Mouse (Mus musculus) adrenal gland, postnatal 4 days (tissue): ENCODE measurements around the gene Nova1. TPM values are rescaled to one million over a fixed set of nuclear protein-coding genes. Genes with fewer than 3 reads are reported as not detected.

Source experiments
- DNase-seq, 2 experiments: peaks; one replicate each; pipeline ENCODE4 v3.0.0; 2021 to 2022; ENCODE audit warnings: low spot score in 2 of 2, mixed read lengths in 2 of 2
- total RNA-seq, 2 experiments: library from RNA; stranded (reverse); gene quantifications; 2 replicates each; pipeline ENCODE4 v1.2.3; 2021

The Nova1 gene
- total RNA-seq, 2 experiments from 2014 or later: 7.8 to 8.4 TPM

- no peak for DNase-seq
Measured at GRCm38 (mm10) chr12:46700202-46700601, 118.5 kb downstream of the Nova1 start.

DNA sequence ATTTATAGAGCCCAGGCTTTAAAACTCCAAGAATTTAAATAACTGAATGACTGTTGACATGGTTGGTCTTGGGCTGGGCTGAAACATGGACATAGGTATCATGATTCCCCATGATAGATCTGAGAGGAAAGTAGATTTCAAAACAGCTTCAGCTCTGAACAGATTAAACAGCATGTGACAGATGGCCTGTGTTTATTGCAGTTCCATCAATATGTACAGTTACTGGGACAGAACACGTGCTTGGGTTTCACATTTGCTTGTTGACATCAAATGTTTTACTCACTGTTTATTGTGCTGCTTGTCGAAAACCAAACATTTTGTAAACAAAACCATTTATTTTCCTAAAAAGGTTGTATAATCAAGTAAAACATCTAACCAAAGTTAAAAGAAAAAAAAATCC is 142.4 kb downstream of the Nova1 start:
- DNase-seq: no peak

GRCm38 (mm10) chr12:46666706-46667105 is 152.0 kb downstream of the Nova1 start:
- no peak for DNase-seq

DNA sequence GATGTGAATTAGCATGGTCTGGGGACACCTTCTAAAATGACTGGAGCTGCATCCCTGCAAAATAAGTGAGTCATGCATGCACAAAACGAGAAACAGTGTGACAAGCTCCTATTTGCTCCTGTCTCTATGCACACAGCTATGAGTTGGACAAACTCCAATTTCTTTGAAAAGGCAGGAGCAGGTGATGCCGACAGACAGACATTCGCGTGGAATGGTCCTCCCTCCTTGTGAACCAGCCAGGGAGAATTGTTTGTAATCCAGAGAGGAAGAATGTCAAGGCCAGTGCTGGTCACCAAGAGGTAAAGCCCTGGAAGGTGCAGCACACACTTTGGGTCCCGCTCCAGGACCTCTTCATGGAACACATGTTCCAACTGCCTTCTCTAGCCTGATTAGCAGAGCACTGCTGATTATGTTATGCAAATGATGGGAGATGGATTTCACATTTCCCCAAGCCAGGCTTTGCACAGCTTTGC is 172.6 kb downstream of the Nova1 start:
- no peak for DNase-seq

GRCm38 (mm10) chr12:46645365-46645962 is 173.3 kb downstream of the Nova1 start:
- DNase-seq: no peak
